Mouse (Mus musculus): ENCODE data around the gene Trim45.
A peak's percentile ranks its signal among the peaks of the same experiment; 100 is the strongest.

Gene Trim45

GRCm38 (mm10) chr3:100921825-100922505 is at the start of gene Trim45:
Trim45 (plus strand) TSS chr3:100922202.
- DNase-seq (ENCODE audit: low read depth, low spot score): peak; percentile 100

DNA sequence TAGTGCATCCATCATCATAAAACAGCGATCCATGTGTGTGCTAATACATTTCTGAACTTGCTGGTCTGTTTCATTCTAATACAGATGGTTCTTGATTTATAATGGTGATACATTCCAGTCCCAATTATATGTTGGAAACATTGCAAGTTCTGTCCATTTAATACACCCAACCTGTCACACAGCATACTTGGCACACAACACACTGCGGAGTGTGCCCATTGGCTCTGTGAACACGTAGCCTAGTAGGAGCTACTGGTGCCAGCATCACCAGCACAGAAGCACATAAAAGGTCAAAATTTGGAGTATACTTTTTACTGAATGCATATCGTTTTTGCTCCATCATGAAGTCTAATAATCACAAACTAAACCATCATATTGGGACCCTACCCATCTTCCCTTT is 44.9 kb upstream of the Trim45 start:
- no peak for DNase-seq (ENCODE audit: low read depth, low spot score)

DNA sequence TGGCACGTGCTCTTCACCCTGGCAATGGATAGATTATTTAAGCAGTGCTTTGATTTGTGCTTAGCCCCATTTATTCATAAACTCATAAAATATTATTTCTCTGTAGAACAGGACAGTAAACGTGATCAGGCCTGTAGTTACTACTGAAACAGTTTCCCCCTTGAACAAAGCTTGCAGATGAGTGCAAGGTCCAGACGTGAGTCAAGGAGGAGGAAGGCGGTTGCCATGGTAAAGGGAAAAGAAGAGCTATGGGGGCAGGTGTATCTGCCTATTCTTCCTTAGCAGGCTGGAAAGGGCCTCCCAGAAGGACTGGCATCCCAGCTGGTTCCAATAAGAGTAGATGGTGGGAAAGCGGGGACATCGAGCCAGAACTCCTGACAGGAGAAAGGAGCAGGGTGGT is 40.6 kb upstream of the Trim45 start:
- DNase-seq (ENCODE audit: low read depth, low spot score): no peak

DNA sequence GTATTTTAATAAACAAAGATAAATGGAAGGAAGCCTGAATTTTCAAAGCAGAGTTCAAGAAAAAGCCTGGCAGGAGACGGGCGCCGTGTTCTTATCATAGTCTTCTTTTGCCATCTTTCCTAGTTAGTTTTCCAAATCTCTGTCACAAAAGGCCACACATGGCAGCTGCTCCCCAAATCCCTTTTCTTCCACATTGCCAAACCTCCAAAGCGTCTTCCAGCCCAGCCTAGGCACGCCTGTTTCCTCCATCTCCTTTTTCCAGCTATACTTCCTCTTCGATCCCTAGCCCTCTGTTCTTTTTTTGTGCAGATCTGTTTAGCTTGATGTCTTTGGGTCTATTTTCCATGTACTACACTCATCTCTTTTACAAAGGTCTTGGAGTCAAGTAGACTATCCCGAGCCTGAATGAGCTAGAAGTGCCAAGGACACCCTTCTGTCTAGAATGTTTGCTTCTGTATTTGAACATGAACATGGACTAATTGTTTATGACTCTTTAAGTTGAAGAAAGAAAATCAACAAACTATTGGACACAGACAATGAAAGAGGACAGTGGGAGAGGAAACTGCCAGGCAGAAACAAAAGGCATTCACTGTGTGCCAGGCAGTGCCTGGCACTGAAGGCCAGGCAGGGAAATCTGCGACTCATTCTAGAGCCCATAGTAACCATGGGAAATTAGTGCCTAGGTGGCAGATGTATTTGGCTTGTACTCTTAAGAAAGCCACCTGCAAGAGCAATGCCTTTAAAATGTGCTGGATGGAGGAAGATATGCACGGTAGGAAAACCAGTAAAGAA is 40.0 kb upstream of the Trim45 start:
- no peak for DNase-seq (ENCODE audit: low read depth, low spot score)

- DNase-seq (ENCODE audit: low read depth, low spot score): no peak
Measured at GRCm38 (mm10) chr3:100889234-100889633, 32.8 kb upstream of the Trim45 start.

- no peak for DNase-seq (ENCODE audit: low read depth, low spot score)
Measured at GRCm38 (mm10) chr3:100890406-100890805, 31.6 kb upstream of the Trim45 start.

- no peak for DNase-seq (ENCODE audit: low read depth, low spot score)
Measured at GRCm38 (mm10) chr3:100892383-100893335, 29.3 kb upstream of the Trim45 start.

- DNase-seq (ENCODE audit: low read depth, low spot score): no peak
Measured at GRCm38 (mm10) chr3:100895500-100895899, 26.5 kb upstream of the Trim45 start.

DNA sequence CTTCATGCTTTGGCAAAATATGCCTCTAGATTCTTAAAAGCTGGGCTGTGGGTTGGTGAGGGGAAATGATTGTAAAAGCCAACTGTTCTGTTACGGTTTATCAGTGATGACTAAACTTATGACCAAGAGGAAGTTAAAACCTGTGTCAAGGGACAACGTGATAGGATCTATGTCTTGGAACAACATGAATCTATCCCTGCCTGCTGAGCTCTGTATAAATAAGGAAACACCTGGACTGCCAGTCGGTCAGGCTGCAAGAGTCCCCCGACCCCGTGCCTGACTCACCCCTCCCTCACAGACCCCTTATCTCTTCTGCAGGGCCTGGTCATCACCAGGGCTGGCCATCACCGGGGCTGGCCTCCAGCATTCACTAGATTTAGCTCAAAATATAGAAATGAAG is 15.9 kb upstream of the Trim45 start:
- DNase-seq (ENCODE audit: low read depth, low spot score): no peak

GRCm38 (mm10) chr3:100906916-100907315 is 15.1 kb upstream of the Trim45 start:
- DNase-seq (ENCODE audit: low read depth, low spot score): no peak

- no peak for DNase-seq (ENCODE audit: low read depth, low spot score)
Measured at GRCm38 (mm10) chr3:100908594-100908993, 13.4 kb upstream of the Trim45 start.

- no peak for DNase-seq (ENCODE audit: low read depth, low spot score)
Measured at GRCm38 (mm10) chr3:100910621-100911020, 11.4 kb upstream of the Trim45 start.

GRCm38 (mm10) chr3:100911026-100911425 is 11.0 kb upstream of the Trim45 start:
- DNase-seq (ENCODE audit: low read depth, low spot score): no peak

DNA sequence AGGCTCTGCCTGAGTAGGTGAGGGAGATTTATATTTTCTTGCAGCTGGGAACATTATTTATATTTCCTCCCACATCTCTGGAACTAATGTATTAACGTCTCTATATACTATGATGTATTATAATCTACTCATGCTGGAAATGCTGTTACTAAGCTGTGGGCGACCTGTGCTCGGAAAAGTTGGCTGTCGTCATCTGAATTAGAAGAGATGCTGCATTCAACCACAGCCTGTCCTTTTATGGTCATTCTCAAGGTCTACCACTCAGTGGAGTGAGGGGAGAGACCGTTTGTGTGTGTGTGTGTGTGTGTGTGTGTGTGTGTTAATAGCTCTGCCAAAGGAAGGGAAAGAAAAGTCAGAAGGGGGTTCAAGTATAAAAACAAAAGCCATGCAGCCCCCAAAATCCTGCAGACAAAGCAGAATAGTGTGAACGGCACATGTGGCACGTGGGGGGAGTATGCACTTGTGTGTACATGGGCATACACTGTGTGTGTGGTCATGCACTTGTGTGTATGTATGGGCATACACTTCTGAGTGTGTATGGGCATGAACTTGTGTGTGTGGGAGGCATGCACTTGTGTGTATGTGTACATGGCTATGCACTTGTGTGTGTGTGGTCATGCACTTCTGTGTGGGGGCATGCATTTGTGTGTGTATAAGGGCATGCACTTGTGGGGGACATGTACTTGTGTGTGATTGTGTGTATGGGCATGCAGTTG is 10.3 kb upstream of the Trim45 start:
- no peak for DNase-seq (ENCODE audit: low read depth, low spot score)

GRCm38 (mm10) chr3:100916844-100917243 is 5.2 kb upstream of the Trim45 start:
- DNase-seq (ENCODE audit: low read depth, low spot score): no peak

DNA sequence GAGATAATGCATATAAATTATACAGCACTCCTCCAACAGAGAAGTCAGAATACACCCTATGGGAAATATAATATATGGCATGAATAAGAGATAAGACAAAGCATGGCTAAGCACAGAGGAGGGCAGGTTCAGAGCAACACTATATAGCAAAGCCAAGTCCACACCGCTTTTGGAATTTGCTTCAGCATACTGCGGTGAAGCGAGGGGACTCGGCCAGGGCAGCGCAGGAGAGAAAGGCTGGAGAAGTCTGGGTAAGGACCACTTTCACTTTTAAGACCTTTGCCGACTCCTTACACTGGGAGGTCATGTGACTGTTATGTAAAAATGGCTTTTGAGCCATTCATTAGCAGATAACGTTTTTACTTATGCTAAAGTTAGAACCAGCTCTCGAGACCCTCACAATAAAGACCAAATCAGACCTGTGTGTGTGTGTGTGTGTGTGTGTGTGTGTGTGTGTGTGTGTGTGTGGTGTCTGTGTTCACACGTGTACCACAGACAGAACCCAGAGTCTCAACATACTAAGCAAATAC is 1.3 kb upstream of the Trim45 start:
- DNase-seq (ENCODE audit: low read depth, low spot score): no peak

GRCm38 (mm10) chr3:100922506-100923375 is 739 bp downstream of the Trim45 start:
- peak; percentile 42 for DNase-seq (ENCODE audit: low read depth, low spot score)

GRCm38 (mm10) chr3:100924065-100924732 is 2.2 kb downstream of the Trim45 start:
- DNase-seq (ENCODE audit: low read depth, low spot score): peak; percentile 38

GRCm38 (mm10) chr3:100925176-100925575 is 3.2 kb downstream of the Trim45 start:
- no peak for DNase-seq (ENCODE audit: low read depth, low spot score)

Data from telencephalon, adult 2 months (tissue).